Mouse (Mus musculus) E14TG2a.4 (cell line): ENCODE data around the gene Cog3.

ENCODE experiments used
- CTCF ChIP-seq: conservative IDR thresholded peaks from 2 replicates; pipeline ENCODE4 v1.5.1; 2014; ENCODE audit warnings: low read length
- NANOG ChIP-seq: IDR thresholded peaks from 2 replicates; pipeline ENCODE4 v1.6.1; 2014; ENCODE audit warnings: borderline replicate concordance, low read length, mixed read lengths
- POU5F1 ChIP-seq: IDR thresholded peaks from 2 replicates; pipeline ENCODE4 v1.6.1; 2014; ENCODE audit warnings: low read length, borderline replicate concordance

- TF ChIP-seq CTCF: no peak
- no peak for TF ChIP-seq POU5F1
- TF ChIP-seq NANOG: no peak
Observed at GRCm38 (mm10) chr14:75791372-75791771, 37.1 kb upstream of the Cog3 start.
